Mouse (Mus musculus): ENCODE results near the gene Flvcr2.

GRCm38 (mm10) chr12:85825822-85826221 is 79.5 kb downstream of the Flvcr2 start:
- TF ChIP-seq POLR2A (IDR thresholded peaks at IDR 0.05; ENCODE audit: extremely low read depth, insufficient read depth, low read length) = no peak
- TF ChIP-seq CTCF (IDR thresholded peaks at IDR 0.05; ENCODE audit: low read depth, low read length) = no peak

Measured in liver, adult 2 months (tissue).